Mouse (Mus musculus): ENCODE measurements at regions not wholly inside any gene's neighbourhood (a gene's known extent, or its start where the extent isn't known, plus 50 kb on each side); places are given as distances from the start of the nearest gene placed in this dataset.

GRCm38 (mm10) chr13:112178031-112178430 is 110.2 kb upstream of the Ankrd55 start:
- TF ChIP-seq CTCF (IDR thresholded peaks at IDR 0.05; ENCODE audit: control insufficient read depth, insufficient read depth, low read length) (no peak), POLR2A (IDR thresholded peaks at IDR 0.05; ENCODE audit: borderline replicate concordance, control insufficient read depth, low read depth, low read length) (no peak)
